Mouse (Mus musculus) kidney, postnatal 10 days (tissue): Measurements from ENCODE around the gene Rcl1.

Experiments
- DNase-seq: peaks from one replicate; pipeline ENCODE4 v3.0.0; 2021; ENCODE audit warnings: mixed read lengths

Rcl1 gene

DNA sequence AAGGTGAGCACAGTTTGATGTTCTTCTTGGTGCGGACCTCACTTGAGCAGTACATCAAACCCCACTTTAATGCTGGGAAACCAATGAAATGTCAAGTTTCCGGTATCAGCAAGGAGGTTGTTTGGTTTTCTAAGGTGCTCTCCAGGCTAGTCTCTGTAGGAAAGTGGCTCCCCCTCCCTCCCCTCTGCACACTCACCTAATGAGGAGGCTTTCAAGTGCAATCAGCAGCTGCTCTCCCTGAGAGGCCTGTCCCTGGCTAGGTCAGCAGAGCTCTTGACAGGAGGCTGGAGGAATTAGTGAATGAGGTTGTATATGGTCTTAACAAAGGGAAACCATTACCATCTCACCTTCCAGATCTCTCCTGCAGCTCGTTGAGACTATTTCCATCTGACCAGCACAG lies 54.4 kb downstream of the Rcl1 start:
- DNase-seq: no peak

- DNase-seq: no peak
Observed at GRCm38 (mm10) chr19:29156417-29156816, 55.2 kb downstream of the Rcl1 start.

GRCm38 (mm10) chr19:29157678-29158466 lies 56.7 kb downstream of the Rcl1 start:
- no peak for DNase-seq

- no peak for DNase-seq
Observed at GRCm38 (mm10) chr19:29158486-29158885, 57.3 kb downstream of the Rcl1 start.

- no peak for DNase-seq
Observed at GRCm38 (mm10) chr19:29163817-29164527, 62.8 kb downstream of the Rcl1 start.

GRCm38 (mm10) chr19:29164528-29165166 lies 63.5 kb downstream of the Rcl1 start:
- no peak for DNase-seq

- no peak for DNase-seq
Observed at GRCm38 (mm10) chr19:29167938-29168337, 66.8 kb downstream of the Rcl1 start.

DNA sequence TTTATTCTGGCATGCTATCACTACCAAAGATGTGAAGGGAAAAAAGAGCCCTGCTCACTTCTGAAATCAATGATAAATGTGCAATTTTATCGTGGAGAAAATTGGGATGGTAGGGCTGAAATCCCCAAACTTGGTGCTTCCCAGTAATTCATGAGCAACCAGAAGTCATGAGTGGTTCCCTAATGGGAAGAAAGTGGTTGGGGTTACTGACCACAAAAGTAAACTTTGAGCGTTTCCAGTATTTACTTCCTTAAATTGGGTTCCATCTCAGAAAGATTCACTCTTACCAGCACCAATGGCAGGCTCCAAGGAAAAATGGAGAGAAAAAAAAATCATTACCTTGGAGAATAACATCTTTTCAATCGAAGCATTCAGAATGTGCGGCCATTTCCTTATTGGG lies 79.2 kb downstream of the Rcl1 start:
- DNase-seq: no peak

- no peak for DNase-seq
Observed at GRCm38 (mm10) chr19:29182166-29182565, 81.0 kb downstream of the Rcl1 start.

DNA sequence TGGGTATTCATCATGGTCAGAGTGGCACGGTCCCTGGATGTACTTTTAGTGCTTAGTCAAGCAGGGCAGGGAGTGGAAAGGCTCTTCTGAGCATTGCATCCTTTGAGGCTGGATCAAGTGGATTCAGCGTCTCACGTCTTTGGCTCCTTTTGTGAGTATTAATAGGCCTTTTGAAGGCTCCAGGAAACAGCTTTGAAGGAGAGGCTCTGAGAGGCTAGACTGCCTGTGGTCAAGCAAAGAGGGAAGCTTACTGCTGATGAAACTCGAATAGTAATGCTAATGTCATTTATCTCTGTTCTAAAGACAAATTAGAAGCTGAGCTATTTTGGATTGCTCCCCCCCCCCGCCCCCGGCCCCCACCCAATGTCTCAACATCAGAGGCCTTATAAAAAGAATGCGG lies 83.9 kb downstream of the Rcl1 start:
- no peak for DNase-seq

DNA sequence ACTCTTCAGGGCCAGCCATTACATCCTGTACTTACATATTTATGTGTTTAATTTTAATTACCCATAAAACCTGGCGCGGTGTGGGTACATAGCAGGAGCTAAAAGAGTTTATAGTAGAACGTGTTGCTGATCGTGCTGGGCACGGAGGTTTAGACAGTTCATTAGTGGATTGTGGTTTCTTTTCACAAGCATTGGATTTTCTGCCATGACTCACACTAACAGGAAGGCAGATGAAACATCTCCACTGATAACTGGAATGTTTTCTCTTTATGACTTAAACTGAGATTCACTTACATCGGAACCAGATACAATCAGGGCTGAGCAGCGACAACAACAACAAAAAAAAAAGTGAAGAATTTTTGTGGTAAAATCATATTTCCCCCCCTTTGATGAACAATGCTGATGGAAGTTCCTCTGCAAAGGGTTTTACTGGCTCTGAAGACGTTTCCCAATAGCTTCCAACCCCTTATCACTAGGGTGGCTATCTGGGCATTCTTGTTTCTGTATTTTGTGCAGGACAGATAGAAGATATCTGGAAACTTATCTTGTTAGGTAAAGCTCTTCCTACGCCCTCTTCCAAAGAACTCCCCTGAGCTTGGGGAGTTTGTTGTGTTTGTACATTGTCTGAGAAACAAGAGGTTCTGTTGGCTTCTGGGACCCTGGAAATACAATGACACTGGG lies 84.5 kb downstream of the Rcl1 start:
- DNase-seq: no peak

- no peak for DNase-seq
Observed at GRCm38 (mm10) chr19:29188879-29189278, 87.7 kb downstream of the Rcl1 start.
